Mouse (Mus musculus) brain, embryonic 14.5 days (tissue): ENCODE data around the gene Aldh9a1.

ENCODE experiments used
- CTCF ChIP-seq: fragments of 200-500 bp; IDR thresholded peaks from 2 replicates; pipeline ENCODE4 v1.5.1; 2012; ENCODE audit warnings: inconsistent platforms, mild to moderate bottlenecking, moderate library complexity, borderline replicate concordance; ENCODE audit not compliant: insufficient read depth, insufficient read length; ENCODE audit errors: extremely low read depth
- POLR2A ChIP-seq: fragments of 200-500 bp; IDR thresholded peaks from 2 replicates; pipeline ENCODE4 v1.6.1; 2012; ENCODE audit warnings: mild to moderate bottlenecking, inconsistent platforms, borderline replicate concordance; ENCODE audit not compliant: poor library complexity, insufficient read depth, insufficient read length, severe bottlenecking; ENCODE audit errors: extremely low read depth

DNA sequence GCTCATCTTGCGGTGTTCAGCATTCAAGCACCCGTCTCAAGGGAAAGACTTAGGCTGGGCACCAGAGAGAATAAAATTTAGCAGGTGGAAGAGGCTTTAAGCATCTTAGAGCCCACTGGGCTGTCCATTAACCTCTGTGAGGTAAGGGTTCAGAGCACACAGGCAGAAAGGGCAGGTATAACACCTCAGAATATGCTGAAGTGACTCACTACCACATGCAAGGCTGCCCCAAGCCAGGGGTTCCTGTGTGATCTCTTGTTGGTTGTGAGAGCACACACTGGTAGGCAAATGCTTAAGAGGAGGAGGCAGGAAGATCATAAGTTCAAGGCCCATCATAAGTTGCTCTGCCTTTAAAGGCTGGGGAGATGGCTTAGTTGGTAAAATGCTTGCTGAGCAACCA, 30.4 kb downstream of the Aldh9a1 start:
- no peak for TF ChIP-seq CTCF
- no peak for TF ChIP-seq POLR2A
